Mouse (Mus musculus): ENCODE data around the gene Jmjd8.
"Not testable (repeated sequence)": the region's sequence is repeated elsewhere in the genome, so short reads cannot be mapped to it uniquely, and the experiment has no call there.

The Jmjd8 gene

GRCm38 (mm10) chr17:25861704-25862612 lies 33.3 kb downstream of the Jmjd8 start:
- DNase-seq (ENCODE audit: low spot score), result no peak

- DNase-seq (ENCODE audit: low spot score), result no peak
Measured at GRCm38 (mm10) chr17:25863681-25864080, 35.0 kb downstream of the Jmjd8 start.

- DNase-seq (ENCODE audit: low spot score), result no peak
Measured at GRCm38 (mm10) chr17:25864311-25864710, 35.6 kb downstream of the Jmjd8 start.

GRCm38 (mm10) chr17:25865288-25865687 lies 36.6 kb downstream of the Jmjd8 start:
- DNase-seq (ENCODE audit: low spot score), result no peak

GRCm38 (mm10) chr17:25866172-25866571 lies 37.5 kb downstream of the Jmjd8 start:
- DNase-seq (ENCODE audit: low spot score), result no peak

GRCm38 (mm10) chr17:25867509-25867835 lies 38.8 kb downstream of the Jmjd8 start:
- DNase-seq (ENCODE audit: low spot score), result no peak

GRCm38 (mm10) chr17:25867836-25868600 lies 39.4 kb downstream of the Jmjd8 start:
- no peak for DNase-seq (ENCODE audit: low spot score)

- DNase-seq (ENCODE audit: low spot score), result peak; percentile 83
Measured at GRCm38 (mm10) chr17:25868601-25869191, 40.0 kb downstream of the Jmjd8 start, which contains the start of gene Mcrip2. Mcrip2 (minus strand) TSS chr17:25868764.

GRCm38 (mm10) chr17:25869498-25869897 lies 40.8 kb downstream of the Jmjd8 start:
- DNase-seq (ENCODE audit: low spot score), result no peak

GRCm38 (mm10) chr17:25869954-25870353 lies 41.3 kb downstream of the Jmjd8 start:
- no peak for DNase-seq (ENCODE audit: low spot score)

GRCm38 (mm10) chr17:25871566-25871965 lies 42.9 kb downstream of the Jmjd8 start:
- not testable (repeated sequence) for DNase-seq (ENCODE audit: low spot score)

GRCm38 (mm10) chr17:25872676-25873075 lies 44.0 kb downstream of the Jmjd8 start:
- DNase-seq (ENCODE audit: low spot score), result no peak

GRCm38 (mm10) chr17:25873405-25874147 lies 44.9 kb downstream of the Jmjd8 start:
- DNase-seq (ENCODE audit: low spot score), result no peak

- no peak for DNase-seq (ENCODE audit: low spot score)
Measured at GRCm38 (mm10) chr17:25874148-25874720, 45.6 kb downstream of the Jmjd8 start.

GRCm38 (mm10) chr17:25874721-25875170 lies 46.1 kb downstream of the Jmjd8 start, which contains the start of gene Mettl26:
Mettl26 (plus strand) TSS chr17:25875074.
- peak; percentile 98 for DNase-seq (ENCODE audit: low spot score)

GRCm38 (mm10) chr17:25875171-25876136 lies 46.8 kb downstream of the Jmjd8 start:
- peak; percentile 90 for DNase-seq (ENCODE audit: low spot score)

GRCm38 (mm10) chr17:25876347-25876915 lies 47.8 kb downstream of the Jmjd8 start:
- no peak for DNase-seq (ENCODE audit: low spot score)

GRCm38 (mm10) chr17:25877025-25877424 lies 48.4 kb downstream of the Jmjd8 start:
- no peak for DNase-seq (ENCODE audit: low spot score)

GRCm38 (mm10) chr17:25877741-25878610 lies 49.3 kb downstream of the Jmjd8 start:
- no peak for DNase-seq (ENCODE audit: low spot score)

All from layer of hippocampus, adult 11-12 months (tissue).